26 mouse cellular contexts compared by ENCODE assay signal in the genomic region with DNA sequence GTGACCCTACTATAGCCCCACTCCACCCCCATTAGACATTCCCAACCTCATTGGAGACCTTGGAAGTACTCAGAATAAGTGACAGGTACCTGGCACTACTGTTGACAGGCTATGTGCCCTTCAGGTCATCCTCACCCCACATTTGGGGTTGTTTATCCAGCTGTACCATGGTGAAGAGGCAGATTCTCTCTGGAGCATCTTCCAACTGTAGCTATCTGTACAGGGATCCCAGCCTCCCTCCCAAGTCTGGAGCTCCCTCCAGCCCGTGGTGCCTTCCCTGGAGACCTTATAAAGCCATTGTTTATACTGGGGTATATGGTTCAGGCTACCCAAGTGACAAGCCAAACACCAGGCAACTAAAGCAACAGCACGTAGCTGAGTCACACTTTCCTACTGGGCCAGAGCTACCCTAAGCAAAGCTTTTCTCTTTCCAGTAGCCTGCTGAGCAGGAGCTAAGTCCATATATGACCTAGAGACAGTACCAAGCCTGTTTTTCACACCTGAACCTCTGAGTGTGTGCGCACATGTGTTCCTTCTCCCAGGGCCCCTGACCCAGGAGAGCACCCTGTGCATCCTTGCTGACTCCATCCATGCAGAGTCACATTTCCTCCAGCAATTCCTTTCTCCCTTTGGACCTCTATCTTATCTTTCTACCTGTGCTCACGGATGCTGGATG. TPM values are rescaled to one million over a fixed set of nuclear protein-coding genes. Genes with fewer than 3 reads are reported as not detected.
DNase-seq lines count a peak whose midpoint lies in the region; ATAC-seq and TF ChIP-seq lines count a peak whose summit lies in the region.
"Had no signal": no experiment of that assay in that cellular context is flagged by ENCODE, and none has a peak within 500 bp of the region (broad histone marks: within the 10 kb centered on the region; RNA-seq: fewer than 3 reads in every experiment).

No protein-coding gene starts in this region.

- TF ChIP-seq CTCF in cerebellum, adult 2 months (IDR thresholded peaks at IDR 0.05; ENCODE audit: borderline replicate concordance, insufficient read depth, low read depth, low read length) = no peak

- H3K36me3 ChIP-seq in heart, embryonic 10.5 days = peaks cover 44% of the 10 kb centered on the region
- peaks cover 37% of the 10 kb centered on the region for H3K36me3 ChIP-seq in myocyte (ENCODE audit: control insufficient read depth, insufficient read depth)
- peaks cover 30% of the 10 kb centered on the region for H3K36me3 ChIP-seq in forebrain, embryonic 13.5 days (ENCODE audit: poor library complexity, severe bottlenecking)
- H3K36me3 ChIP-seq: forebrain, embryonic 15.5 days had no signal

- no peak overlapping the region for H3ac ChIP-seq in myocyte (ENCODE audit: control insufficient read depth, insufficient read length)

- peak overlapping the region; percentile 83 for H3K27ac ChIP-seq in cerebellum, adult 2 months (ENCODE audit: insufficient read depth, low read length)
- H3K27ac ChIP-seq in heart, embryonic 10.5 days = no peak overlapping the region
- H3K27ac ChIP-seq in forebrain, embryonic 13.5 days = no peak overlapping the region
- H3K27ac ChIP-seq: embryonic facial prominence, embryonic 12.5 days; forebrain, embryonic 15.5 days; hindbrain, embryonic 13.5 days; layer of hippocampus, adult 2 months; left cerebral cortex, adult 2 months; limb, embryonic 13.5 days; lung, embryonic 15.5 days; neural tube, embryonic 12.5 days had no signal

- peak; percentile 56 to 62 for DNase-seq in cerebellum, adult 2 months
- DNase-seq in cerebellum, postnatal 4 days (ENCODE audit: low spot score in 2 of 2) = no peak
- DNase-seq in heart, adult 11 months = peak; percentile 92
- no peak for DNase-seq in heart, embryonic 10.5 days (ENCODE audit: low spot score)
- DNase-seq in 416B (ENCODE audit: low read depth) = peak; percentile 16
- no peak for DNase-seq in kidney, adult 8-10 months
- DNase-seq: adrenal gland, postnatal 36 days; embryo, embryonic 11 days; kidney, adult 18-20 months; kidney, postnatal 36 days; right cerebral cortex, adult 18-20 months; spleen, adult 18-20 months had no signal

- H3K4me2 ChIP-seq in myocyte (ENCODE audit: low read depth) = no peak overlapping the region
- H3K4me2 ChIP-seq in forebrain, embryonic 13.5 days = no peak overlapping the region
- H3K4me2 ChIP-seq: embryonic facial prominence, embryonic 12.5 days; forebrain, embryonic 15.5 days; heart, embryonic 12.5 days; hindbrain, embryonic 13.5 days; limb, embryonic 13.5 days; liver, embryonic 11.5 days; lung, embryonic 15.5 days; midbrain, embryonic 11.5 days; neural tube, embryonic 12.5 days had no signal

- H3K27me3 ChIP-seq in cerebellum, adult 2 months (ENCODE audit: control insufficient read depth, insufficient read depth, low read length) = no peaks in the 10 kb centered on the region
- H3K27me3 ChIP-seq in heart, embryonic 10.5 days (ENCODE audit: insufficient read depth, poor library complexity, severe bottlenecking) = peaks cover 18% of the 10 kb centered on the region
- H3K27me3 ChIP-seq in myocyte (ENCODE audit: control insufficient read depth, insufficient read depth, insufficient read length) = no peaks in the 10 kb centered on the region
- peaks cover 38% of the 10 kb centered on the region for H3K27me3 ChIP-seq in forebrain, embryonic 13.5 days
- H3K27me3 ChIP-seq: heart, embryonic 12.5 days; lung, embryonic 15.5 days had no signal

- H3K4me1 ChIP-seq in cerebellum, adult 2 months (ENCODE audit: control insufficient read depth, insufficient read depth, low read length) = peaks cover 41% of the 10 kb centered on the region
- peaks cover 44% of the 10 kb centered on the region for H3K4me1 ChIP-seq in heart, embryonic 10.5 days
- peaks cover 25% of the 10 kb centered on the region for H3K4me1 ChIP-seq in forebrain, embryonic 13.5 days

- peak overlapping the region; percentile 14 for H3K4me3 ChIP-seq in cerebellum, adult 2 months (replicated peaks; ENCODE audit: insufficient read depth, low read depth, low read length)
- no peak overlapping the region for H3K4me3 ChIP-seq in heart, embryonic 10.5 days
- H3K4me3 ChIP-seq in myocyte = no peak overlapping the region
- H3K4me3 ChIP-seq in forebrain, embryonic 13.5 days = no peak overlapping the region
- H3K4me3 ChIP-seq: embryonic facial prominence, embryonic 12.5 days; forebrain, embryonic 15.5 days; heart, embryonic 12.5 days; hindbrain, embryonic 13.5 days; layer of hippocampus, adult 2 months; left cerebral cortex, adult 2 months; limb, embryonic 13.5 days; lung, embryonic 15.5 days; neural tube, embryonic 12.5 days had no signal

- no peak for TF ChIP-seq POLR2A in cerebellum, adult 2 months (IDR thresholded peaks at IDR 0.05; ENCODE audit: borderline replicate concordance, insufficient read depth, low read length)
- no peak for TF ChIP-seq POLR2A in myocyte (IDR thresholded peaks at IDR 0.05; ENCODE audit: insufficient read length, low read depth)

- no peaks in the 10 kb centered on the region for H3K79me2 ChIP-seq in myocyte (ENCODE audit: control insufficient read depth, insufficient read depth)

- WGBS in cerebellum, adult 2 months = 25% methylated on average over 4 of the region's 4 CpGs
- WGBS in heart, embryonic 10.5 days = 63% methylated on average over 4 of the region's 4 CpGs
- WGBS in forebrain, embryonic 13.5 days = 86% methylated on average over 4 of the region's 4 CpGs

- no peak for ATAC-seq in forebrain, embryonic 13.5 days
- ATAC-seq: forebrain, embryonic 15.5 days; midbrain, embryonic 16.5 days had no signal

- H3K9ac ChIP-seq in forebrain, embryonic 13.5 days = no peak overlapping the region
- H3K9ac ChIP-seq: embryonic facial prominence, embryonic 12.5 days; forebrain, embryonic 15.5 days; heart, embryonic 12.5 days; hindbrain, embryonic 13.5 days; limb, embryonic 13.5 days; lung, embryonic 15.5 days; neural tube, embryonic 12.5 days had no signal

- H3K9me3 ChIP-seq in heart, embryonic 10.5 days = no peaks in the 10 kb centered on the region
- no peaks in the 10 kb centered on the region for H3K9me3 ChIP-seq in forebrain, embryonic 13.5 days (replicated peaks)
- H3K9me3 ChIP-seq: embryonic facial prominence, embryonic 12.5 days; forebrain, embryonic 15.5 days; heart, embryonic 12.5 days; hindbrain, embryonic 13.5 days; limb, embryonic 13.5 days; lung, embryonic 15.5 days; neural tube, embryonic 12.5 days had no signal

TF ChIP-seq in myocyte, 11 proteins besides CTCF, POLR2A, EP300 and RAD21:
- TF ChIP-seq POLR2AphosphoS2 (IDR thresholded peaks at IDR 0.05; ENCODE audit: insufficient read length, low read depth) (peak; percentile 40), TCF12 (IDR thresholded peaks at IDR 0.05; ENCODE audit: insufficient read depth, poor library complexity, severe bottlenecking) (no peak)

RNA-seq across cellular contexts. Expression of a gene that starts 4.7 kb away (rescaled TPM):
- polyA plus RNA-seq in cerebellum, adult 2 months (2012; rRNA removed) = 889 and 965 TPM in 2 replicates
- polyA plus RNA-seq in heart, embryonic 10.5 days (2016; fragmentation: Nextera tagmentation; extraction: Ambion mirVana) = 66.3 and 87.5 TPM in 2 replicates
- polyA plus RNA-seq in myocyte (2012; fragmentation: generic; extraction: Trizol) = 270 TPM
- polyA plus RNA-seq in forebrain, embryonic 13.5 days (2015; fragmentation: Nextera tagmentation; extraction: Ambion mirVana) = 28.2 and 30.3 TPM in 2 replicates

RNA-seq across cellular contexts. Expression of a gene that starts 14.6 kb away (rescaled TPM):
- polyA plus RNA-seq in cerebellum, adult 2 months (2012; rRNA removed) = 103 and 106 TPM in 2 replicates
- polyA plus RNA-seq in heart, embryonic 10.5 days (2016; fragmentation: Nextera tagmentation; extraction: Ambion mirVana) = 2.8 and 9.7 TPM in 2 replicates
- 5.8 TPM for polyA plus RNA-seq in myocyte (2012; fragmentation: generic; extraction: Trizol)
- polyA plus RNA-seq in forebrain, embryonic 13.5 days (2015; fragmentation: Nextera tagmentation; extraction: Ambion mirVana) = 1.1 and 1.5 TPM in 2 replicates

RNA-seq across cellular contexts. Expression of a gene that starts 21.2 kb away (rescaled TPM):
- 6.1 and 6.9 TPM in 2 replicates for polyA plus RNA-seq in cerebellum, adult 2 months (2012; rRNA removed)
- polyA plus RNA-seq in heart, embryonic 10.5 days (2016; fragmentation: Nextera tagmentation; extraction: Ambion mirVana) = 69.5 and 91.2 TPM in 2 replicates
- 141 TPM for polyA plus RNA-seq in myocyte (2012; fragmentation: generic; extraction: Trizol)
- 21.8 and 21.9 TPM in 2 replicates for polyA plus RNA-seq in forebrain, embryonic 13.5 days (2015; fragmentation: Nextera tagmentation; extraction: Ambion mirVana)

RNA-seq across cellular contexts. Expression of a gene that starts 31.1 kb away (rescaled TPM):
- 3.8 and 4.0 TPM in 2 replicates for polyA plus RNA-seq in cerebellum, adult 2 months (2012; rRNA removed)
- 0.21 and 0.70 TPM in 2 replicates for polyA plus RNA-seq in heart, embryonic 10.5 days (2016; fragmentation: Nextera tagmentation; extraction: Ambion mirVana)
- 0.62 TPM for polyA plus RNA-seq in myocyte (2012; fragmentation: generic; extraction: Trizol)
- 0.44 and 0.58 TPM in 2 replicates for polyA plus RNA-seq in forebrain, embryonic 13.5 days (2015; fragmentation: Nextera tagmentation; extraction: Ambion mirVana)

Comparison
In these comparisons a context has a peak if more than half of its experiments do, and no peak if none do; other contexts are left out.
1. DNase-seq: peak in cerebellum, adult 2 months (2 of 2), heart, adult 11 months (single experiment) and 416B (single experiment); none in cerebellum, postnatal 4 days (0 of 2), heart, embryonic 10.5 days (single experiment) and kidney, adult 8-10 months (0 of 2).